Mouse (Mus musculus): ENCODE results near the gene Acadl.

DNA sequence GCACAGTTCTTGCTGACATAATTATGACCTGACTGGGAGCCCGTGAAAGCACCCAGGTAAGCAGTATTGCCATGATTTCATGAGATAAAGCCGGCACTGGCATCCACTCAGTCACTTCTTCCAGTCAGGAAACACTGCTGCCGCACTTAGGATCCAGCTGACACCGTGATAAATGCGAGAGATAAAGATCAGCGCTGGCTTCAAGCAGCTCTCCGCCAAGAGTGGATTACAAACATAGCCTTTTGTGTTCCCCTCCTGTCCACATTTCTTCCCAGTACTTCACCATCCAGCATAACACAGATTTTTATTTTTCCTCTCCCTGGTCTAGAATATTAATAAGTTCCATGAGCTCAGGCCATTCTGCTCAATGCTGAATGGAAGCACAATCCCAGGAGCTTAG, 42.8 kb downstream of the Acadl start:
- TF ChIP-seq GATA1 (IDR thresholded peaks at IDR 0.05; ENCODE audit: borderline replicate concordance, low read length): no peak
- TF ChIP-seq FLI1 (IDR thresholded peaks at IDR 0.05; ENCODE audit: low read length): no peak
